Mouse (Mus musculus) megakaryocyte-erythroid progenitor cell, adult 5-6 weeks (primary cell): ENCODE results near the gene Ccdc186. TPM values are rescaled to one million over a fixed set of nuclear protein-coding genes. Genes with fewer than 3 reads are reported as not detected.

Experiments used
- ATAC-seq: replicated peaks from 2 replicates; pipeline ENCODE4 v1.8.0; 2016; ENCODE audit warnings: mild to moderate bottlenecking, inconsistent platforms; ENCODE audit not compliant: severe bottlenecking, poor library complexity, low FRiP score, low TSS enrichment
- total RNA-seq, 2 experiments: library from RNA; stranded (forward) in 1 of 2; stranded (reverse) in 1 of 2; fragments of 200-1000, 215-1000 nt in 1 of 2; fragments of >200 nt in 1 of 2; fragmentation: Nextera tagmentation in 1 of 2; gene quantifications; 2 replicates each; pipeline ENCODE4 v1.2.3; 2014 to 2017

Gene Ccdc186
- total RNA-seq (2014; fragmentation: Nextera tagmentation) (7.3 and 16.5 TPM in 2 replicates), total RNA-seq (2017) (32.5 and 40.0 TPM in 2 replicates)

DNA sequence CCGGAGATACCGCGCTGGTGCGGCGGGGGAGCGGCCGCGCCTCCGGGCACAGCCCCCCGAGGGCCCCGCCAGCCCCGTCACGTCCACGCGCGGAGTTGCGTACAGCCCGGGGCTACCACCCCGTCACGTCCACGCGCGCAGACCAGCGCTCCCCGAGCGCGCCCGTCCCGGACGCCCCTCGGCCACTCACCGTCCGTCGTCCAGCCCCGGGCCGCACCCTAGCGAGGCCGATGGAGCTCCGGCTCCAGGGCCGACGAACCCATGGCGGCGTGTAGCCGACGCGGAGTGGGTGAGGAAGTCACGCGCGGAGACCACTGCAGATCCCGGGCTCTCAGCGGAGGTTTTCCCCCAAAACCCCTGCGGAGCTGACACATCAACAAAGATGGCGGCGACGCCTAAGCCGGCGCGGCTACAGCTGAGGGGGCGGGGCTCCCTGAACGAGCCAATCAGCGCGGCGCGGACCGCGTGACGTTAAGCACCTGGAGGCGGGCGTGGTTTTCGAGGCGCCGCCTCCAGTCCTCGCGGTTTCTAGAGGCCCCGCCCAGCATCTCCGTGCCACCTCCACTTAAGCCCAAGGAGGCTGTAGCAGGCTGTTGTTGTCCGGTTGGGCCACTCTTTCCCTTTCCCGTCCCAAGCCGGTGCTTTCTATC is at the start of gene Ccdc186:
Ccdc186 (minus strand) TSS at position 393 of the 650 bp plus-strand sequence.
- ATAC-seq = peak; percentile 98

DNA sequence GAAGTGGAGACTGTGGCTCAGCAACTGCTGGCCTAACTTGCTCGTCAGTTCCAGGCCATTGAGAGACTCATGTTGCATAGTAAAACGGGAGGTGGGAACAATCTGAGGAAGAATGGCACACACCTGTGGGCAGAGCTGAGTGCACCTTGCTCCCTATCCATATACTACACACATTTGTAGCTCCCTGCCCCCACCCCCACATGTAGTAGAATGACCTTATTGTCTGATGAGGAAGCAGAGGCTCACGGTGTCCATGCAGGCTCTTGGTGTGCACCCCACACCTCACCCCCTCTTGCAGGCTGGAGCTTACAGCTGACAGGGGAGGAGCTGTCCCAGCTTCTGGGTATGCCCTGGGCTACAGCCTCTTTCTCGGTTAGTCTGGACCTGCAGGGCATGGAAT is 45.7 kb upstream of the Ccdc186 start:
- ATAC-seq = no peak

DNA sequence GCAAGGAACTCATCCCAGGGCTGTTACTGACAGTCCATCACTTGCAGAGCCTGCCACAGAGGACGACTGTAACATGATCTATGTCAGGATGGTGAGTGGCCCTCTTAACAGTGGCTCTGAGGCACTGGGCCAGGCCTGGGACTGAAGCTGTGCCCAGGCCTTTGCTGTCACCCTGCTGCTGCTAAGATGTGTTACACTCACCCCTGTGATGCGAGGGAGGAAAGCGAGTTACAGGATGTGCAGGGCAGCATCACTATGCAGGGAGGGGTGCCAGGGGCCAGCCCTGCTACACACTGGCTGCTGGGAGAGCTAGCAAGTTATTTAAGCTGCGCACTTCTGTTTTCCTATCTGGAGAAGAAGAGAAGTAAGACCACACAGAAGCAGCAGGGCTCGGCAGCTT is 34.5 kb upstream of the Ccdc186 start:
- ATAC-seq = no peak

DNA sequence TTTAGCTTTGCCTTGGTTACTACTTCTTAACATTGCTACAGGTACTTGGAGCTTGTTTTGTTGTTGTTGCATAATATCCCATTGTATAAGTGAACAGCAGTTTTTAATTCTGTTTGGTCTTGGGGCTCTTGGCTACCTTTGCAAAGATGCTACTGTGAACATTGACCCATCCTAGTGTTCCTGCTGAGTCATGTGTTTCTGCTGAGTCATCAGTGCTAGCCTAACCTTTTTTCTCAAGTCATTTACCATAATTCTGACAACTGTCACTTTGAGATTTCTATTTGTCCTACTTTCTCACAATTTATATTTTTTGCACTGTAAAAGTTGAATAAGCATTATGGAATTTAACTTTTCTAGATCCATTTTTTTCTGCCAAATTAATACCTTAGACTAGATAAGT is 30.6 kb upstream of the Ccdc186 start:
- no peak for ATAC-seq

DNA sequence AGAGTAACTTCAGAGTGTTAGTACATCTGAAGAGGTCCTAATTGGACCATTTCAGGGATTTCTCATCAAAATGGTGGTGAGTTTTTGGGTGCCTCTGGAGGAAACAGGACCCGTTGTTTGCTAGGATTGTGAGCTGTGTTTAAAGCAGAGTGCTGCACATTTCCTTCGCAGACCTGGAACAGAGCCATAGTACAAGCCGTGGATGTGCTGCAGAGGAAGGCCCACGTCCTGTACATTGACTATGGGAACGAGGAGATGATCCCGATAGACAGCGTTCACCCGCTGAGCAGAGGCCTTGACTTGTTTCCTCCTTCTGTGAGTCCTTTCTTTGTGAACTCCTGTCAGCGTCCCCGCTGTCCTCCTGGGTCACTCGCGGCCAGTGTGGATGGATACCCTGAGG is 21.0 kb upstream of the Ccdc186 start:
- no peak for ATAC-seq

DNA sequence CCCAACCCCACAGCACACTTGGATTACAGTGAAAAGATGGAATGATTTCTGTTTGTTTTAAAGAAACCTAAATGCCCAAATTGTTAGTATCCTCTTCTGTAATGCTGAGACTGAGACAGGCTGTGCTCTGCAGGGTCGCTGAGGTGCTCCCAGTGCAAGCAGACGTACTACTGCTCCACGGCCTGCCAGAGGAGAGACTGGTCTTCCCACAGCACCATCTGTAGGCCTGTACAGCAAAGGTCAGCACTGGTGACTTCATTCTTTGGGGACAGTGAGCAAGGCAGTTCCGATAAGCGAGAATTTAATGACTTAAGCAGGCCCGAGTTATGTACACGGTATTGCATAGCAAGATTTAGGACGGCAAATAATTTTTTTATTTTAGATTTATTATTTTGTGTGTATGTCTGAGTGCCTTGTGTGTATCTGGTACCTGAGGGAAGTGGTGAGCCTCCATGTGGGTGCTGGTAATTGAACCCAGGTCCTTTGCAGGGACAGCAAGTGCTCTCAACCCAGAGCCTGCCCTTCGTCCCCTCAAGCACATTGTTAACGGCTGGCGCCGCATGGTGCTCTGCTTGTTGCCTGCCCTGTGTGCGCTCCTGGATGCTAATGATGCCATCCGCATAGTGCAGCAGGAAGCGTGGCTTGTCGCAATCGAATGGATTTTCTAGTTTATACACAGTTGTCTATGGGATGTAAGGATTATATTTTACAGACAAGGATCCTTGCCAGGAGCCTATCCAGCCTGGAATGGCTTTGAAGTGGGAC is 17.1 kb upstream of the Ccdc186 start:
- ATAC-seq = no peak

DNA sequence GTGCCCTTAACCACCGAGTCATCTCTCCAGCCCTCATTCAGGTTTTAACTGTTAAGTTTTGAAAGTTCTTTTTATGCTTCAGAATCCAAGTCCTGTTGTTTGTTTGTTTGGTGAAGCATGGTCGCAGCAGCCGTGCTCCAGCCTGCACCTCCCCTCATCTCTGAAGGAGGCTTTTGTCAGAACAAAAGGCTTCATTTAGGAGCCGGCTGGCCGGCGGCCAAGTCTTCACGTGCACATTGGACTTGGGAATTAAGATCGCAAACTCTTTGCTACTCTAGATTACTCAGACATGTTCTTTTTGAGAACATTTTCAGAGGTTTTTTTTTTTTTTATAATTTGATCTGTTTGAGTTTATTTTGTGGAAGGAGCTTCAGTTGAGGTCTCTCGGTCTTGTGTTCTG is 13.3 kb upstream of the Ccdc186 start:
- ATAC-seq = no peak

DNA sequence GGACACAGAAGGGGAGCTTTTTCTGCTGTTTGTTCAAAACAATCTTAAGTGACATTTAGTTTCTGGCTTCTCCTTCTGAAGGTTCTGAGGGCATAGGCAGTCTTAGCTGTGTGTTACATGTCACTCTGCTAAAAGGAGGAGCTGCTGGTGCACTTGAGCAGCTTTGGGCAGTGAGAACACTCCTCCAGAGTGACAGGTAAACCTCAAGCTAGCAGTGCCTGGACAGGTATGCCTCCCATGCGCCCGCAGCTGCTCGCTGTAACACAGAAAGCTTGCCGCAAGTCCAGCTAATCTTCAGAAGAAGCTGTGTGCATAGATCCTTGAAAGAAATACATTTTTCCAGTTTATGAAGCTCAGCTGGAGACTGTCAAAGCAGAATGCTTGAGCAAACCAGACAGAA is 8.2 kb upstream of the Ccdc186 start:
- no peak for ATAC-seq

DNA sequence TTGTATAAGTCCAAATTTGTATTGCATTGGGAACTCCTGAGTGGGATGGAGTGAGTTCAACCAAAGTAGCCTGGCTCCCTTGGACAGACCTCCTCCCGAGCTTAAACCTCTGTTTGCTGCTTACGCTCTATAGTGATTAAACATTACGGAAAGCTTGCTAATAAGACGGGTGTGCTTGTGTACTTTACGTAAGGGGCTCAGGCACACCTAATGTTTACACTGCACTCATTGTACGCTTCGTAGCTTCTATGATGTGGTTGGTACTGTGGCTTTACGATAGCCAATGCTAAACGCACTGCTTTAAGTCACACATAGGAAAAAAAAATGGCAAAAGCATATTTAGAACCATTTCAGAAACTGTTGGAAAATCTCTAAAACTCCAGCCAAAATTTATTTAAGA is 7.3 kb upstream of the Ccdc186 start:
- no peak for ATAC-seq

DNA sequence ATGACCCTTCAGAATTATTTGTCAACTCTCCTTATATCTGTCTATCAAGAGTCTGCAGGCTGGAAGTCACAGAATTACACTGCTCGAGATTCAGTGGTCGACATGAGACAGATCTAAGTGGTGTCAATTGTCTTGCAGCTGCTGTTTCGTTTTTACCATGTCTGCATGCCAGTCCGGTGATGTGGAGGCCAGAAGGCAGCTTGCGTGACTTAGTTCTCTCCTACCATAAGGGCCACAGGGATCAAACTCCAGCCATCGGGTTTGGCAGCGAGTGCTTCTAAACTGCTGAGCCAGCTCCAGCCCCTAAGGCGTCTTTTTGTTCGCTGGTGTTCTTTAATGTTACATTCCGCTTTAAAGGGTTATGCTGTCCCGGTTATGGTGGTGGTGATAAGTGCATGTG is 6.3 kb upstream of the Ccdc186 start:
- no peak for ATAC-seq

DNA sequence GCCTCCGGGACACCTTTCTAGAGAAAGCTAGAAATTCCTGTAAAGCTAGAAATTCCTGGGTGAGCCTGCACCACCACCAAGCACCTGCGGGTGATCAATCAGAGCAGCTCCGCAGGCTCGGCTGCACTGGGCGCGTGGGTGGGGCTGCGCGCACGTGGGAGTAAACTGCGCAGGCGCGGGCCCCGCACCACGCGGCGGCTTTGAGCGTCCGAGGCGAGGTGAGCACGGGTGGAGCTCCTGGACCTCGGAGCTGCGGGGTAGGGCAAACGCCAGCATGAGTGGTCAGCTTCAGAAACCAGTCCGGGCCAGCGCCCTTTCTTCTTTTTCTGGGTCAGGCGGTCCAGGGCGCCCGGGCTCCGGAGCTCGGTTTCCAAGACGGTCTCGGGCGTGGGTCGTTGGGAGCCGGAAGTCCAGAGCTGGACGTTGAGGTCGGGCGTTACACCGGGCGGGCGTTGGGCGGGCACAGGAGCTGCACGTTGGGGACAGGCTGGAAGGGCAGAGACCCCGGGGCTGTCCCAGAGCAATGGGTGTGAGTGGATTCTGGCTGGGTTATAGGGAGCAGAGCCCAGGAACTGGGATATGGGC is 4.1 kb upstream of the Ccdc186 start, which contains the start of gene Tdrd1:
Tdrd1 (plus strand) TSS at position 163 of the 585 bp plus-strand sequence.
- no peak for ATAC-seq

DNA sequence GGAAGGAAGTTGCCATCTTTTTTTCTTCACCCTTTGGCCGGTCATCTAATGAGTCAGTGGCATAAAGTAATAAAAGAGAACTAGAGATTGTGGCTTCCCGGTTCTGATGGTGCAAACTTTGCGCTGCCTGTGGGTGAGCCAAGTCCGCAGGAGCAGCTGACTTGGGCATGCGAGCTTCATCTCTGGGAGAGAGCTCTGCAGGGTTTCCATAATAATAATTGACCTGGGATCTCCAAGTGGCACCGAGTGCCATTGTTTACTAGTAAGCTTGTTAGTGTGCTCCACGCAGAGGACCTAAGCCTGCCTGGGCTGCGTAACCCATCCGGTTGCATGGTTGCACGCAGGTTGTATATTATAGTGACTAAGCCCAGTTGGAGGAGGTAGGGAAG is 452 bp upstream of the Ccdc186 start:
- ATAC-seq = peak; percentile 57

DNA sequence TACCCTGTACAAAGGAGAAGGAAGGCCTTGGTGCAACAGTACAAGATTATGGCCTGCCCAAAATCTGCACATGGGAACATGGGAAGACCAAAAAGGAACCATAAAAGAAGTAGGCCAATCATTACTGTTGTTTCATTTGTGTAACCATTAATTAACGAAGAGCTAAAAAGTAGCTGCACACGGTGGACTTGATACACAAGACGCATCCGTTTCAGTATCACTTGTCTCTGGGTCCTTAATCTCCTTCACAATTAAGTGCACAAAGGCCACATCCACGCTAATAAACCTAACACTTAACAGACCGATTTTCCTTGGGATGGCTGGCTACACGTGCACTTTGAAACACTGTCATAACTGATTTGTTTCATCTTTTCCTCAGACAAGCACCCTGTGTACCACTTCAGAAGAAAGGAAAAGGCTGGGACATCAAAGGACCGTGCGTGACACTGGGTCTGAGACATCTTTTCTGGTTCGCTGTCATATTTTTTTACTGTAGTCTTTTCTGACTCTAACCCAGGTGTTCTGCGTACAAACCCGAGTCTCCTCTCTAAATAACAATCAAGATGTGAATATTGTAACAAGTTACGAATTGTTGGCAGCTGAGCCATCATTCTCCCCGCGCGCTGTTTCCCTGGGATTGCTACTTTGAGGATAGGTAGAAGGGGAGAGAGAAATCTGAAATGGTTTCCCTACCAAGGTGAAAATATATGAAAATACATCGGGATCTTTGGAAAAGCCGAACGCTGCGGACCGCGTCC is 771 bp downstream of the Ccdc186 start:
- ATAC-seq = no peak

DNA sequence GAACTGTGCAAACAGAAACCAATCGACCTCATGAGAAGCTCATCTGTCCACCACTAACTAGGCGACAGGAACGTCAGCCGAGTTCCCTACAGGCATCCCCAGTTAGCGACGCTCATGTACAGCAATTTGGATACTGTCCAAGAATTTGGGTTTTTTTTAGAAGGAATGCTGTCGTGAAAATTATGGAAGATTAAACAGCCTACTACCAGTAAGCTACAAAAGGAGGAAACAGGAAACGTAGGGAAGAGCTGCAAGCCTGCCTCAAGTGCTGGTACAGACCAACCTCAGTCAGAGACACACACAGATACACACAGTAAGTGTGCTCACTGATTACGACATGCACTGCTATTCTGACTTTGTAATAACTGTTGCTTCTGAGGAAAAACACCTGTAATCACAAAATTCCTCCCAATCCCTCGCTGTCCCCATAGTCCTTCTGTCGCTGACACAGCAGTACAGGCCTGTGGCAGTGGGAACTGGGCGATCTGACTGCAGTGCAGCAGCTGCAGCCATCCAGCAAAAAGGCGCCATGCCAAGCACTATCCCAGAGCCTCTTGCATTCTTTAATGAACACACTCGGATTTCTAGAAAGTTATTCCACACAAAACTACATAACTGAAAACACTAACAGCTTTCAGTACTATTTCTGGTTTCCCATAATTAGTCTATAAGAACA is 4.0 kb downstream of the Ccdc186 start:
- ATAC-seq = no peak

DNA sequence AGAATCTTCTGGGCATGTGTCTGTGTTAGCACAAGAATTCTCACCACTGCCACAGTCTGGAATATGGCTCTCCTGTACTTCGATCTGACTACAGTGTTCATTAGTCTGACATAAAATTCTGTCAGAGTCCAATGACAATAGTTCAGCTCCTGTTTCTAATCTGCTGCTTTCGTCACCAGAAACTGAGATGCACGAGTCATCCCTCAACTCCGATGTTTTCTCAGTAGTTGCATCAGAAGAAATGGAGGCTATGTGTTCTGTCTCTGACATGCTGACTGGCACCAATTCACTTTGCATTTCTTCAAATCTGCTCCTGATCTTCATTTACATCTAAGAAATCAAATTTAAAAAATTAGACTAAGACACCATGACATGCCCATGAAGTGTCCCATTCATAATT is 8.6 kb downstream of the Ccdc186 start:
- no peak for ATAC-seq

DNA sequence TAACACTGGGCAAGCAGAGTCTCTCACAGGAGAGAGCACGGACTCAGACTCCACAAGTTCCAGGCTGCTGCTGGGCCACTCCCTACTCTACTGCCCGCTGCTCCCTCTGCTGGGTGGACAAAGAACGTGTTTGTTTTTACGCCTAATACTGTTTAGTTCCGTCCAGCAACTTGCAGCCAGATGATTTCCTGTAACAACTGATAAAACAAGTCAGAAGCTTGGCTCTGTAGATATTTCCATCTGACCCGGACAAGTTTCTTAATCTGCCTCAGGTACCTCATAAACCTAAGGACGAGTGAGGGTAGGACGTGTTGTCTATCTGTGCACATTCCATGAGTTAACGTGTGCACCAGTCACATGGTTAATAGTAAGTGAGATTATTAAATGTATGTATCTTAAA is 10.4 kb downstream of the Ccdc186 start:
- peak; percentile 98 for ATAC-seq

DNA sequence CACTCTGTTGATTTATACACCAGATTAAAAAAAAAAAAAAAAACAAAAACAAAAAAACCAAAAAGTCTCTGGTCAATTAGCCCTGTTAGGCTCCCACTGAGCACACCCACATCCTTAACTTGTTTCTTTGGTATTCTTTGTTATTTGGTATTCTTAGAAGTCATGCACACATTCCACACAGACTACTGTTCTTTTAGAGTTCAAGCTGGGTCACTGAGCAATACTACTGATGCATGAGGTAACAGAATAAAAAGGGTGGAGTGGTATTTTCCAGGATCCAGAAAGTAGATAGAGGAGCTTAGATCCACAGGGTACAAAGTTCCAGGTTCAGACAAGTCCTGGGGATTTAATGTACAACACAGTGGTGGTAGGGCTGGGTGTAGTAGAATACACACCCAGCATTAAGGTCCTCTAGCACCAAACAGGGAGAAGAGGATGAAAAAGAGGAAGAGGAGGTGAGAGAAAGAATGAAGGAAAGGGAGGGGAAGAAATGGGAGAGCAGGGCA is 11.3 kb downstream of the Ccdc186 start:
- no peak for ATAC-seq

DNA sequence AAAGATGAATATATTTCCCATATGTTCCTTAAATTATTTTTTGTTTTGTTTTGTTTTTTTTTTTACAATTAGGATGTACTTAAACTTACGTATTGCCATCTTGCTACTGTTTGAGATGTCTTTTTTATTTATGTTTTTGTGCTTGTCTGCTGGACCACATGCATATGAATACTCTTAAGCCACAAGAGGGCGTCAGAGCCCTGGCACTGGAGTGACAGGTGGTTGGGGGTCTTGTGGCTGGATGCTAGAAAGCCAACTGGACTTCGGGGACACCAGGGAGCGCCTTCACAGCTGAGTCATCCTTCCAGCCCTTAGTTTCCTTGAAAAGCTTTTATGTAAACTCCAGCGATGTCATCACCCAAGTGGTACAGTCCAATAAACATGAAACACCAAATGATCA is 13.2 kb downstream of the Ccdc186 start:
- ATAC-seq = no peak

DNA sequence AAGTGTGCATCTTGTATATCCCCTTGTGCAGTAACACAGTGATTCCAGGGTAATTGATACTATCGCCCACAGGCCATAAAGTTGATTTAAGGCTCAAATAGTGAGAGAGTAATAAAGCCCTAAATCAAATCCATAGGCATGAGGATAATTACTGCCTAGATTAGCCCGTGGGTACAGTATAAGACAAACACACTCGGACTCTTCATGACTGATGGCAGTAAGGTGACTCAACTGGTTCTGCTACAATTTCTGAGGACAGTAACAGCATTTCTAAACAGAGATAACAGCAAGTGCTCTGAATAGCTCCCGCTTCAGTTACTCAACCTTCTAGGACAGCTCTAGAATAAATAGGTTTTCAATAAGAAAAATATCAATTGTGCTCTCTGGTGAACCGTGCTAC is 14.9 kb downstream of the Ccdc186 start:
- ATAC-seq = no peak
